Mouse (Mus musculus) small intestine, adult 2 months (tissue): ENCODE data around the gene Tmf1.

Experiments used
- CTCF ChIP-seq: fragments of 200-500 bp; IDR thresholded peaks from 2 replicates; pipeline ENCODE4 v1.5.1; 2012; ENCODE audit warnings: low read depth, mild to moderate bottlenecking, control low read depth, inconsistent platforms, low read length, moderate library complexity, mixed read lengths; ENCODE audit not compliant: insufficient replicate concordance, insufficient read length; ENCODE audit errors: extremely low read depth
- POLR2A ChIP-seq: fragments of 200-500 bp; IDR thresholded peaks from 2 replicates; pipeline ENCODE4 v1.6.1; 2012; ENCODE audit warnings: low read depth, mild to moderate bottlenecking, control low read depth, inconsistent platforms, low read length, moderate library complexity

- no peak for TF ChIP-seq CTCF
- TF ChIP-seq POLR2A = no peak
These were observed 62.0 kb downstream of the Tmf1 start for GRCm38 (mm10) chr6:97116896-97117295.
